Mouse (Mus musculus): Measurements from ENCODE around the gene Fam160b1.

Fam160b1 gene

GRCm38 (mm10) chr19:57367201-57367600 is 6.7 kb downstream of the Fam160b1 start:
- DNase-seq (ENCODE audit: low spot score) = no peak

- DNase-seq (ENCODE audit: low spot score) = no peak
Measured at GRCm38 (mm10) chr19:57367849-57368387, 7.4 kb downstream of the Fam160b1 start.

GRCm38 (mm10) chr19:57373276-57373811 is 12.9 kb downstream of the Fam160b1 start:
- DNase-seq (ENCODE audit: low spot score) = no peak

- DNase-seq (ENCODE audit: low spot score) = no peak
Measured at GRCm38 (mm10) chr19:57375161-57375560, 14.7 kb downstream of the Fam160b1 start.

GRCm38 (mm10) chr19:57375746-57376145 is 15.3 kb downstream of the Fam160b1 start:
- no peak for DNase-seq (ENCODE audit: low spot score)

GRCm38 (mm10) chr19:57377043-57377703 is 16.7 kb downstream of the Fam160b1 start:
- no peak for DNase-seq (ENCODE audit: low spot score)

GRCm38 (mm10) chr19:57386176-57386693 is 25.8 kb downstream of the Fam160b1 start:
- DNase-seq (ENCODE audit: low spot score) = no peak

- no peak for DNase-seq (ENCODE audit: low spot score)
Measured at GRCm38 (mm10) chr19:57391545-57391944, 31.1 kb downstream of the Fam160b1 start.

GRCm38 (mm10) chr19:57393357-57393957 is 33.0 kb downstream of the Fam160b1 start:
- DNase-seq (ENCODE audit: low spot score) = no peak

GRCm38 (mm10) chr19:57396609-57397008 is 36.1 kb downstream of the Fam160b1 start:
- DNase-seq (ENCODE audit: low spot score) = no peak

GRCm38 (mm10) chr19:57402364-57402763 is 41.9 kb downstream of the Fam160b1 start:
- no peak for DNase-seq (ENCODE audit: low spot score)

- DNase-seq (ENCODE audit: low spot score) = peak; percentile 95
Measured at GRCm38 (mm10) chr19:57403700-57404501, 43.4 kb downstream of the Fam160b1 start.

GRCm38 (mm10) chr19:57404502-57404848 is 44.0 kb downstream of the Fam160b1 start:
- no peak for DNase-seq (ENCODE audit: low spot score)

GRCm38 (mm10) chr19:57407947-57408346 is 47.5 kb downstream of the Fam160b1 start:
- no peak for DNase-seq (ENCODE audit: low spot score)

- DNase-seq (ENCODE audit: low spot score) = peak; percentile 77
Measured at GRCm38 (mm10) chr19:57411375-57412196, 51.1 kb downstream of the Fam160b1 start.

- no peak for DNase-seq (ENCODE audit: low spot score)
Measured at GRCm38 (mm10) chr19:57413170-57413569, 52.7 kb downstream of the Fam160b1 start.

- DNase-seq (ENCODE audit: low spot score) = no peak
Measured at GRCm38 (mm10) chr19:57413918-57414317, 53.4 kb downstream of the Fam160b1 start.

- no peak for DNase-seq (ENCODE audit: low spot score)
Measured at GRCm38 (mm10) chr19:57415031-57415807, 54.7 kb downstream of the Fam160b1 start.

GRCm38 (mm10) chr19:57417800-57418580 is 57.5 kb downstream of the Fam160b1 start:
- DNase-seq (ENCODE audit: low spot score) = no peak

- DNase-seq (ENCODE audit: low spot score) = no peak
Measured at GRCm38 (mm10) chr19:57423402-57423801, 62.9 kb downstream of the Fam160b1 start.

Data from testis, postnatal 10 days (tissue).